Mouse (Mus musculus) kidney, adult 11 months (tissue): ENCODE results near the gene Olfr969.
"Not testable (repeated sequence)": the region's sequence is repeated elsewhere in the genome, so short reads cannot be mapped to it uniquely, and the experiment has no call there.

Experiments
- DNase-seq: peaks from one replicate; pipeline ENCODE4 v3.0.0; 2022

Gene Olfr969

GRCm38 (mm10) chr9:39790558-39790957, at the start of gene Olfr969:
TSS of gene Olfr969 (plus strand) at chr9:39790945.
- no peak for DNase-seq

- DNase-seq, result no peak
Observed at GRCm38 (mm10) chr9:39745949-39746348, 44.8 kb upstream of the Olfr969 start, which contains the start of gene Olfr967. TSS of gene Olfr967 (plus strand) at chr9:39746249.

GRCm38 (mm10) chr9:39746428-39746827, 44.3 kb upstream of the Olfr969 start:
- DNase-seq, result no peak

- no peak for DNase-seq
Observed at GRCm38 (mm10) chr9:39783153-39783552, 7.6 kb upstream of the Olfr969 start, which contains the start of gene Olfr968. TSS of gene Olfr968 (minus strand) at chr9:39783253.

- DNase-seq, result no peak
Observed at GRCm38 (mm10) chr9:39808560-39808959, 17.8 kb downstream of the Olfr969 start, which contains the start of gene Olfr970. TSS of gene Olfr970 (plus strand) at chr9:39808860.

- DNase-seq, result not testable (repeated sequence)
Observed at GRCm38 (mm10) chr9:39836576-39836975, 45.8 kb downstream of the Olfr969 start, which contains the start of gene Olfr971. TSS of gene Olfr971 (plus strand) at chr9:39836876.
